Mouse (Mus musculus): Measurements from ENCODE around the gene Cep128. TPM values are rescaled to one million over a fixed set of nuclear protein-coding genes. Genes with fewer than 3 reads are reported as not detected.

Cep128 gene
- polyA plus RNA-seq, 1 experiment from 2014 or later: 9.0 TPM

DNA sequence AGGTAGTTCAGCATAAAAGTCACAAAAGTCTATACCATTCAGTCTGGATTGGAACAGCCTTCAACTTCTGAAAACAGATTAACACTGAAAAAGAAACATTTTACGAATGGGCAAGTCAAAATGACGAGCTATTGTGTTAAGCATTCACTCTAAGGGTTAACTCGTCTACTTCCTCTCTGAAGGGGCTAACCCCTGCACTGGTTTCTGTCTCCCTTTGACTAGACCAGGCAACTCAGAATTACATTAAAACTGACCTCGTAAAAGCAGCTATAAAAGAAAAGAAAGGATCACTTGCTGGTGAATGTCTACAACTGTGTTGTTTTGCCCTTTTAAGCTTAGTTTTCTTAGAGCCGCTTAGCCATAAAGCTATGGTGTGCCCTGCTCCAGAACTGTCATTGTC is 79.2 kb downstream of the Cep128 start:
- 64% methylated on average over 5 of the region's 5 CpGs for WGBS
- Histone ChIP-seq H3K9me3 (no peaks in the 10 kb centered on the region), H3K4me1 (replicated peaks) (no peaks in the 10 kb centered on the region), H3K36me3 (no peaks in the 10 kb centered on the region), H3K27me3 (replicated peaks) (no peaks in the 10 kb centered on the region), H3K9ac (no peak overlapping the region), H3K4me2 (replicated peaks) (no peak overlapping the region), H3K4me3 (replicated peaks) (no peak overlapping the region), H3K27ac (no peak overlapping the region)
- ATAC-seq: no peak

DNA sequence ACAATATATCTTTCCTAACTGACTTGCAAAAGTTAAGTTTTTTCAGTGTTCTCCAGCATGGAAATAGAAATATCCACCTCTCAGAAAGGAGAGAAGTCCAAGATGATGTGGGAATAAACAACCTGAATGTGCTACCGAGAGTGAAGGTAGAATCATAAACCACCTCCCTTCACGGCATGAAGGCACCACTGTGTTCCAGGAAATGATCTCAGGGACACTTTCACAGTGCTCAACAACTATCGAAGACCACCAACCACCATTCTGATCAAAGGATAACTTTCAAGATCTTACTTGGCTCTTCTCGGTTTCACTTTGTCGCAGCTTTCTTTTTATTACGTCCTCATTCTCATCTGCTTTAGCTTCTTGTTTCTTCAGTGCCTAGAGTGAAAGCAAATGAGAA is 85.5 kb downstream of the Cep128 start:
- WGBS: 96% methylated on average over 6 of the region's 6 CpGs
- H3K27me3 ChIP-seq (replicated peaks): no peaks in the 10 kb centered on the region
- ATAC-seq: no peak
- no peak overlapping the region for H3K27ac ChIP-seq
- no peak overlapping the region for H3K9ac ChIP-seq
- no peaks in the 10 kb centered on the region for H3K9me3 ChIP-seq
- H3K4me1 ChIP-seq (replicated peaks): no peaks in the 10 kb centered on the region
- H3K4me2 ChIP-seq (replicated peaks): no peak overlapping the region
- peaks cover 6% of the 10 kb centered on the region; the same call in 1 of the 2 replicates for H3K36me3 ChIP-seq
- H3K4me3 ChIP-seq (replicated peaks): no peak overlapping the region

- WGBS: 92% methylated on average over 7 of the region's 7 CpGs
- H3K27ac ChIP-seq: no peak overlapping the region
- no peaks in the 10 kb centered on the region for H3K4me1 ChIP-seq (replicated peaks)
- no peak for ATAC-seq
- H3K4me2 ChIP-seq (replicated peaks): no peak overlapping the region
- H3K9me3 ChIP-seq: no peaks in the 10 kb centered on the region
- no peak overlapping the region for H3K9ac ChIP-seq
- no peaks in the 10 kb centered on the region for H3K27me3 ChIP-seq (replicated peaks)
- H3K4me3 ChIP-seq (replicated peaks): no peak overlapping the region
- peaks cover 6% of the 10 kb centered on the region; the same call in 1 of the 2 replicates for H3K36me3 ChIP-seq
Observed at GRCm38 (mm10) chr12:91295870-91296269, 88.3 kb downstream of the Cep128 start.

DNA sequence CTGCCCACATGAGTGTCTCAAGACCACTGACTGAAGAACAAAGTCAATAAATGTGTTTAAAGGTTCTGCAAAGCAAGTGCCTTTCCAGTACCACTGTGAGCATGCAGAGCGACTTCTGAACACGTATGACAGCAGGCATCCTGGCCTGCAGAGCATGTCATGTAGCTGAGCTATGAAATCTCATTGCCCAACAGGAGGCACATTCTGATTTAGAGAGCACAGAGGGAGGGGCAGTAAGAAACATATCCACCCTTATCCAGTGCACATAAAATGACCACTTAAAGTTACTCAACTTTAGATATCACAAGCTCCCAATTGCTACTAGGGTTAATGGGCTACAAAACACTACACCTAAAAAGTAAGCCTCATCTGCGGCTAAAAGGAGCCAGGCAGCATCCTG is 88.8 kb downstream of the Cep128 start:
- 85% methylated on average over 3 of the region's 3 CpGs for WGBS
- H3K4me2 ChIP-seq (replicated peaks): no peak overlapping the region
- no peak overlapping the region for H3K27ac ChIP-seq
- H3K4me3 ChIP-seq (replicated peaks): no peak overlapping the region
- no peaks in the 10 kb centered on the region for H3K4me1 ChIP-seq (replicated peaks)
- H3K9ac ChIP-seq: no peak overlapping the region
- peaks cover 6% of the 10 kb centered on the region; the same call in 1 of the 2 replicates for H3K36me3 ChIP-seq
- no peaks in the 10 kb centered on the region for H3K9me3 ChIP-seq
- H3K27me3 ChIP-seq (replicated peaks): no peaks in the 10 kb centered on the region
- ATAC-seq: no peak

DNA sequence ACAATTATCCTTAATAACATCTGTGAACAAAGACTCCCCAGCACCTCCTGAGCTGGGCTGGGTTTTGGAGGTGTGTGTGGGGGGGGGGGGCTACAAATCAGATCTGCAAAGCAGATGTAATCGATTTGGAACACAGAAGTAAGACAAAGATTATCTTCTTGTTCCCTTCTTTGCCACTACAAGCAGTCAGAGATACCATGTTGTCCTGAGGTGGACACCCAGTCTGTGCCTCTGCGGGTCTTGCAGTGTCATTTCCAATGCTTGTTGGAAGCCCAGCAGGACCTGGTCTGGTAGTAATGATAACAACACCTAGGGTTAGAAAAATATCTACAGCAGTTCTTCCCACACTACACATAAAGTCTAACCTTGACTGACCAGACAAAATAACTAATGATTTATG is 110.3 kb downstream of the Cep128 start:
- WGBS: 88% methylated on average over 2 of the region's 2 CpGs
- ATAC-seq: no peak

GRCm38 (mm10) chr12:91269634-91270033 is 114.6 kb downstream of the Cep128 start:
- Histone ChIP-seq H3K36me3 (no peaks in the 10 kb centered on the region), H3K4me3 (replicated peaks) (no peak overlapping the region), H3K4me1 (replicated peaks) (no peaks in the 10 kb centered on the region), H3K9me3 (no peaks in the 10 kb centered on the region), H3K4me2 (replicated peaks) (no peak overlapping the region), H3K27me3 (replicated peaks) (no peaks in the 10 kb centered on the region), H3K9ac (no peak overlapping the region), H3K27ac (no peak overlapping the region)
- ATAC-seq: no peak
- WGBS: 91% methylated on average over 2 of the region's 2 CpGs

More for the DNA sequence above, 110.3 kb downstream of the Cep128 start:
- H3K27me3 ChIP-seq (replicated peaks): no peaks in the 10 kb centered on the region
- no peaks in the 10 kb centered on the region for H3K36me3 ChIP-seq
- H3K27ac ChIP-seq: no peak overlapping the region
- H3K4me3 ChIP-seq (replicated peaks): no peak overlapping the region
- no peaks in the 10 kb centered on the region for H3K9me3 ChIP-seq
- H3K4me1 ChIP-seq (replicated peaks): no peaks in the 10 kb centered on the region
- no peak overlapping the region for H3K9ac ChIP-seq
- no peak overlapping the region for H3K4me2 ChIP-seq (replicated peaks)

GRCm38 (mm10) chr12:91268974-91269373 is 115.2 kb downstream of the Cep128 start:
- no peak overlapping the region for H3K27ac ChIP-seq
- H3K9me3 ChIP-seq: no peaks in the 10 kb centered on the region
- no peaks in the 10 kb centered on the region for H3K4me1 ChIP-seq (replicated peaks)
- no peak overlapping the region for H3K4me2 ChIP-seq (replicated peaks)
- whole genome bisulfite sequencing: 83% methylated on average over 3 of the region's 3 CpGs
- H3K4me3 ChIP-seq (replicated peaks): no peak overlapping the region
- no peak overlapping the region for H3K9ac ChIP-seq
- ATAC-seq: no peak
- no peaks in the 10 kb centered on the region for H3K27me3 ChIP-seq (replicated peaks)
- no peaks in the 10 kb centered on the region for H3K36me3 ChIP-seq

DNA sequence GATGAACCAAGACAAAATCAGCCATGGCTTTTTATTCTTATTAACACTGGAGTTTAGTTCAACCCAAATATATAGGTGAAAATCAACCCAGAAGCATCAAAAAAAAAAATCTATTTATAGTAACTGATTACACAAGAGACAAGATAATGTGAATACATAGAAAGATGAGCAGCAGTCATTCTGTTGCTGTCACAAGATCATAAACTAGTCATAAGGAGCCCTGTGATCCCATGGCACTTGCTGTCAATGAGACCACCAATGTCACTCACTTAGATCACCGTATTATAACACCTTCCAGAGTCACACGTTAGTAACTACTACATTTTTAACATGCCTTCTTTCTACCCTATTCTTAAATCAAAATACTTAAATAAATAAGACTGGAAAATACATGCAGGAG is 118.2 kb downstream of the Cep128 start:
- WGBS: 90% methylated on average over 2 of the region's 2 CpGs
- no peaks in the 10 kb centered on the region for H3K27me3 ChIP-seq (replicated peaks)
- no peaks in the 10 kb centered on the region for H3K9me3 ChIP-seq

GRCm38 (mm10) chr12:91265462-91265861 is 118.7 kb downstream of the Cep128 start:
- H3K4me1 ChIP-seq (replicated peaks): no peaks in the 10 kb centered on the region
- H3K9ac ChIP-seq: no peak overlapping the region
- H3K9me3 ChIP-seq: no peaks in the 10 kb centered on the region
- H3K4me3 ChIP-seq (replicated peaks): no peak overlapping the region
- H3K27ac ChIP-seq: no peak overlapping the region
- ATAC-seq: no peak
- H3K27me3 ChIP-seq (replicated peaks): no peaks in the 10 kb centered on the region
- 59% methylated on average over 5 of the region's 5 CpGs for WGBS
- no peaks in the 10 kb centered on the region for H3K36me3 ChIP-seq
- no peak overlapping the region for H3K4me2 ChIP-seq (replicated peaks)

More for the DNA sequence above, 118.2 kb downstream of the Cep128 start:
- no peak overlapping the region for H3K4me2 ChIP-seq (replicated peaks)
- H3K27ac ChIP-seq: no peak overlapping the region
- ATAC-seq: no peak
- H3K9ac ChIP-seq: no peak overlapping the region
- no peak overlapping the region for H3K4me3 ChIP-seq (replicated peaks)
- H3K36me3 ChIP-seq: no peaks in the 10 kb centered on the region
- H3K4me1 ChIP-seq (replicated peaks): no peaks in the 10 kb centered on the region

GRCm38 (mm10) chr12:91264828-91265355 is 119.3 kb downstream of the Cep128 start:
- WGBS: 89% methylated on average over 3 of the region's 3 CpGs
- no peaks in the 10 kb centered on the region for H3K9me3 ChIP-seq

GRCm38 (mm10) chr12:91263705-91264104 is 120.5 kb downstream of the Cep128 start:
- no peaks in the 10 kb centered on the region for H3K9me3 ChIP-seq
- no peak for ATAC-seq
- no peak overlapping the region for H3K4me3 ChIP-seq (replicated peaks)
- H3K27ac ChIP-seq: no peak overlapping the region
- H3K36me3 ChIP-seq: no peaks in the 10 kb centered on the region
- no peaks in the 10 kb centered on the region for H3K27me3 ChIP-seq (replicated peaks)
- no peaks in the 10 kb centered on the region for H3K4me1 ChIP-seq (replicated peaks)
- 78% methylated on average over 3 of the region's 3 CpGs for WGBS
- H3K9ac ChIP-seq: no peak overlapping the region
- no peak overlapping the region for H3K4me2 ChIP-seq (replicated peaks)

More at GRCm38 (mm10) chr12:91264828-91265355, 119.3 kb downstream of the Cep128 start:
- no peaks in the 10 kb centered on the region for H3K4me1 ChIP-seq (replicated peaks)
- no peak overlapping the region for H3K27ac ChIP-seq
- ATAC-seq: no peak
- no peak overlapping the region for H3K4me2 ChIP-seq (replicated peaks)
- no peaks in the 10 kb centered on the region for H3K27me3 ChIP-seq (replicated peaks)
- no peak overlapping the region for H3K4me3 ChIP-seq (replicated peaks)
- no peak overlapping the region for H3K9ac ChIP-seq
- H3K36me3 ChIP-seq: no peaks in the 10 kb centered on the region

- ATAC-seq: no peak
Observed at GRCm38 (mm10) chr12:91262801-91263200, 121.4 kb downstream of the Cep128 start.

DNA sequence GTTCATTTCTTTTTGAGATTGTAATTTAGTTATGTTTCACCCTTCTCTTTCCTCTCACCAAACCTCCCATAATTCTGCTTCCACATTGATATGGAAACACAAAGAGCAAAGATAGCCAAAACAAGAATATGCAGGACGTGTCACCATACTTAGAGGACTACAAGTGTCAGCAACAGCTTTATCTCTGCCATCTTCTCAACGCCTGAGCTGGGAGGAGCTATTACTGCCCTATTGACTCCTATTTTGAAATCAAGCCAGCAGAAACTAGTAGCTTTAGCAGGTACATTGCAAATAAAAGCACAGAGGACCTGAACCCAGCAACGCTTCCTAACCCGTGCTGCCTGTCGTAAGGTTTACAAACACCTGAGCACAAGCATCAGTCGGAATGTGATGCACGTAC is 127.9 kb downstream of the Cep128 start:
- H3K4me1 ChIP-seq (replicated peaks): no peaks in the 10 kb centered on the region
- H3K9me3 ChIP-seq: no peaks in the 10 kb centered on the region
- no peak overlapping the region for H3K4me3 ChIP-seq (replicated peaks)
- no peak overlapping the region for H3K9ac ChIP-seq
- H3K4me2 ChIP-seq (replicated peaks): no peak overlapping the region
- H3K27me3 ChIP-seq (replicated peaks): no peaks in the 10 kb centered on the region
- H3K27ac ChIP-seq: no peak overlapping the region
- no peak for ATAC-seq
- 88% methylated on average over 7 of the region's 7 CpGs for WGBS
- H3K36me3 ChIP-seq: no peaks in the 10 kb centered on the region

More at GRCm38 (mm10) chr12:91262801-91263200, 121.4 kb downstream of the Cep128 start:
- Histone ChIP-seq H3K9ac (no peak overlapping the region), H3K36me3 (no peaks in the 10 kb centered on the region), H3K9me3 (no peaks in the 10 kb centered on the region), H3K4me1 (replicated peaks) (no peaks in the 10 kb centered on the region), H3K27ac (no peak overlapping the region), H3K27me3 (replicated peaks) (no peaks in the 10 kb centered on the region), H3K4me2 (replicated peaks) (no peak overlapping the region), H3K4me3 (replicated peaks) (no peak overlapping the region)
- 88% methylated on average over 3 of the region's 3 CpGs for WGBS

Data from intestine, embryonic 15.5 days (tissue).